Mouse (Mus musculus) spleen, adult 18-20 months (tissue): ENCODE data around the gene Trmt2b.
"Not testable (repeated sequence)": the region's sequence is repeated elsewhere in the genome, so short reads cannot be mapped to it uniquely, and the experiment has no call there.

Source experiments
- DNase-seq, 2 experiments: peaks; one replicate each; pipeline ENCODE4 v3.0.0; 2022; ENCODE audit warnings: mixed read lengths in 2 of 2

Gene Trmt2b

GRCm38 (mm10) chrX:134218161-134218560 lies 58.6 kb downstream of the Trmt2b start:
- DNase-seq, result no peak

GRCm38 (mm10) chrX:134211151-134211642 lies 65.6 kb downstream of the Trmt2b start:
- no peak for DNase-seq

- DNase-seq, result no peak
These were observed 68.3 kb downstream of the Trmt2b start for GRCm38 (mm10) chrX:134208491-134208890.

- DNase-seq, result not testable (repeated sequence)
These were observed 89.6 kb downstream of the Trmt2b start, which contains the start of gene Arl13a for GRCm38 (mm10) chrX:134187201-134187600. Gene Arl13a (plus strand): TSS chrX:134187501.

GRCm38 (mm10) chrX:134174699-134175098 lies 102.1 kb downstream of the Trmt2b start:
- DNase-seq, result no peak
